Mouse (Mus musculus): ENCODE results near the gene Stpg1. TPM values are rescaled to one million over a fixed set of nuclear protein-coding genes. Genes with fewer than 3 reads are reported as not detected.

Stpg1 gene
- polyA plus RNA-seq, 1 experiment = 0.41 TPM

- H3K36me3 ChIP-seq (ENCODE audit: control insufficient read depth, insufficient read depth, low read length) = no peaks in the 10 kb centered on the region
- no peak overlapping the region for H3K27ac ChIP-seq (ENCODE audit: insufficient read depth, low read depth, low read length)
- no peaks in the 10 kb centered on the region; the same call in 1 of the 2 replicates for H3K4me1 ChIP-seq (ENCODE audit: control insufficient read depth, insufficient read depth, low read length)
- peak; percentile 60 for DNase-seq
- WGBS = 60% methylated on average over 7 of the region's 7 CpGs
- no peak overlapping the region for H3K4me3 ChIP-seq (ENCODE audit: insufficient read depth, low read depth, low read length)
- H3K27me3 ChIP-seq (replicated peaks; ENCODE audit: control insufficient read depth, insufficient read depth, low read length) = no peaks in the 10 kb centered on the region
- no peak for TF ChIP-seq CTCF (conservative IDR thresholded peaks at IDR 0.05; ENCODE audit: insufficient read depth, insufficient read length, low read depth, low read length)
- TF ChIP-seq POLR2A (IDR thresholded peaks at IDR 0.05; ENCODE audit: low read depth, low read length) = no peak
These were observed 19.3 kb downstream of the Stpg1 start for GRCm38 (mm10) chr4:135513865-135514264.

- TF ChIP-seq CTCF (conservative IDR thresholded peaks at IDR 0.05; ENCODE audit: insufficient read depth, insufficient read length, low read depth, low read length) (no peak), POLR2A (IDR thresholded peaks at IDR 0.05; ENCODE audit: low read depth, low read length) (no peak)
- H3K36me3 ChIP-seq (ENCODE audit: control insufficient read depth, insufficient read depth, low read length) = no peaks in the 10 kb centered on the region
- H3K4me1 ChIP-seq (ENCODE audit: control insufficient read depth, insufficient read depth, low read length) = no peaks in the 10 kb centered on the region; the same call in 1 of the 2 replicates
- no peak for DNase-seq
- no peaks in the 10 kb centered on the region for H3K27me3 ChIP-seq (replicated peaks; ENCODE audit: control insufficient read depth, insufficient read depth, low read length)
- H3K27ac ChIP-seq (ENCODE audit: insufficient read depth, low read depth, low read length) = no peak overlapping the region
- H3K4me3 ChIP-seq (ENCODE audit: insufficient read depth, low read depth, low read length) = no peak overlapping the region
- WGBS = 75% methylated on average over 14 of the region's 14 CpGs
These were observed 20.3 kb downstream of the Stpg1 start for GRCm38 (mm10) chr4:135514925-135515324.

- H3K27ac ChIP-seq (ENCODE audit: insufficient read depth, low read depth, low read length) = peak overlapping the region; percentile 1; the same call in 1 of the 2 replicates
These were observed 22.0 kb downstream of the Stpg1 start for GRCm38 (mm10) chr4:135516351-135517316.

GRCm38 (mm10) chr4:135518135-135518534 is 23.5 kb downstream of the Stpg1 start:
- Histone ChIP-seq H3K27me3 (replicated peaks; ENCODE audit: control insufficient read depth, insufficient read depth, low read length) (no peaks in the 10 kb centered on the region), H3K36me3 (ENCODE audit: control insufficient read depth, insufficient read depth, low read length) (no peaks in the 10 kb centered on the region), H3K4me1 (ENCODE audit: control insufficient read depth, insufficient read depth, low read length) (no peaks in the 10 kb centered on the region; the same call in 1 of the 2 replicates), H3K27ac (ENCODE audit: insufficient read depth, low read depth, low read length) (no peak overlapping the region), H3K4me3 (ENCODE audit: insufficient read depth, low read depth, low read length) (no peak overlapping the region)
- no peak for DNase-seq
- TF ChIP-seq POLR2A (IDR thresholded peaks at IDR 0.05; ENCODE audit: low read depth, low read length) = no peak
- TF ChIP-seq CTCF (conservative IDR thresholded peaks at IDR 0.05; ENCODE audit: insufficient read depth, insufficient read length, low read depth, low read length) = no peak
- WGBS = 77% methylated on average over 12 of the region's 12 CpGs

More at GRCm38 (mm10) chr4:135516351-135517316, 22.0 kb downstream of the Stpg1 start:
- TF ChIP-seq POLR2A (IDR thresholded peaks at IDR 0.05; ENCODE audit: low read depth, low read length) (no peak), CTCF (conservative IDR thresholded peaks at IDR 0.05; ENCODE audit: insufficient read depth, insufficient read length, low read depth, low read length) (peak; percentile 83)
- 41% methylated on average over 15 of the region's 15 CpGs for WGBS
- DNase-seq = peak; percentile 89
- Histone ChIP-seq H3K36me3 (ENCODE audit: control insufficient read depth, insufficient read depth, low read length) (no peaks in the 10 kb centered on the region), H3K27me3 (replicated peaks; ENCODE audit: control insufficient read depth, insufficient read depth, low read length) (no peaks in the 10 kb centered on the region), H3K4me3 (ENCODE audit: insufficient read depth, low read depth, low read length) (no peak overlapping the region), H3K4me1 (ENCODE audit: control insufficient read depth, insufficient read depth, low read length) (no peaks in the 10 kb centered on the region; the same call in 1 of the 2 replicates)

- no peak overlapping the region for H3K27ac ChIP-seq (ENCODE audit: insufficient read depth, low read depth, low read length)
- no peaks in the 10 kb centered on the region; the same call in 1 of the 2 replicates for H3K4me1 ChIP-seq (ENCODE audit: control insufficient read depth, insufficient read depth, low read length)
- 79% methylated on average over 9 of the region's 9 CpGs for WGBS
- DNase-seq = no peak
- TF ChIP-seq CTCF (conservative IDR thresholded peaks at IDR 0.05; ENCODE audit: insufficient read depth, insufficient read length, low read depth, low read length) = no peak
- H3K27me3 ChIP-seq (replicated peaks; ENCODE audit: control insufficient read depth, insufficient read depth, low read length) = no peaks in the 10 kb centered on the region
- no peaks in the 10 kb centered on the region for H3K36me3 ChIP-seq (ENCODE audit: control insufficient read depth, insufficient read depth, low read length)
- H3K4me3 ChIP-seq (ENCODE audit: insufficient read depth, low read depth, low read length) = no peak overlapping the region
These were observed 25.8 kb downstream of the Stpg1 start for GRCm38 (mm10) chr4:135520421-135520820.

- DNase-seq = no peak
- H3K36me3 ChIP-seq (ENCODE audit: control insufficient read depth, insufficient read depth, low read length) = no peaks in the 10 kb centered on the region
- TF ChIP-seq POLR2A (IDR thresholded peaks at IDR 0.05; ENCODE audit: low read depth, low read length) = no peak
- no peak for TF ChIP-seq CTCF (conservative IDR thresholded peaks at IDR 0.05; ENCODE audit: insufficient read depth, insufficient read length, low read depth, low read length)
- H3K4me1 ChIP-seq (ENCODE audit: control insufficient read depth, insufficient read depth, low read length) = no peaks in the 10 kb centered on the region
- no peak overlapping the region for H3K4me3 ChIP-seq (ENCODE audit: insufficient read depth, low read depth, low read length)
- no peaks in the 10 kb centered on the region for H3K27me3 ChIP-seq (replicated peaks; ENCODE audit: control insufficient read depth, insufficient read depth, low read length)
- 24% methylated on average over 7 of the region's 7 CpGs for WGBS
- H3K27ac ChIP-seq (ENCODE audit: insufficient read depth, low read depth, low read length) = no peak overlapping the region
These were observed 29.3 kb downstream of the Stpg1 start for GRCm38 (mm10) chr4:135523939-135524338.

GRCm38 (mm10) chr4:135525057-135525456 is 30.5 kb downstream of the Stpg1 start:
- Histone ChIP-seq H3K36me3 (ENCODE audit: control insufficient read depth, insufficient read depth, low read length) (no peaks in the 10 kb centered on the region), H3K4me3 (ENCODE audit: insufficient read depth, low read depth, low read length) (no peak overlapping the region), H3K27me3 (replicated peaks; ENCODE audit: control insufficient read depth, insufficient read depth, low read length) (no peaks in the 10 kb centered on the region), H3K4me1 (ENCODE audit: control insufficient read depth, insufficient read depth, low read length) (no peaks in the 10 kb centered on the region), H3K27ac (ENCODE audit: insufficient read depth, low read depth, low read length) (no peak overlapping the region)
- no peak for DNase-seq
- TF ChIP-seq POLR2A (IDR thresholded peaks at IDR 0.05; ENCODE audit: low read depth, low read length) = no peak
- TF ChIP-seq CTCF (conservative IDR thresholded peaks at IDR 0.05; ENCODE audit: insufficient read depth, insufficient read length, low read depth, low read length) = no peak
- WGBS = 65% methylated on average over 12 of the region's 12 CpGs
